ENCODE assay signal across 9 mouse cellular contexts in the genomic region with DNA sequence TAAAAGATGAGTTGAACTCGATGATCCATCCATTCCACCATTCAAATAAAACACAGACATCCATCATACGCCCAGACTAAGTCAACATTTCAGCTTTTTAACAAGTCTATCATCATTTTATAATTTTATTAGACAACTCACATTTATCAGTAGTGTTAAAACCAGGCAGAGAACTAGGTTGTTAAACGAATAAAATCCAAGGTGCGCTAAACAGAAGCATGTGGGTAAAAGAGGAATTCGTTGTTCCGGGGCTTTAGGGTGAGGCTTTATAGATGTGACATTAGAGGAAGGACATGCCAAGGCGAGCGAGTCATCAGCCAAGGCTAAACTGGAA. TPM values are rescaled to one million over a fixed set of nuclear protein-coding genes. Genes with fewer than 3 reads are reported as not detected.
DNase-seq lines count a peak whose midpoint lies in the region; ATAC-seq and TF ChIP-seq lines count a peak whose summit lies in the region.
"Had no signal": no experiment of that assay in that cellular context is flagged by ENCODE, and none has a peak within 500 bp of the region (broad histone marks: within the 10 kb centered on the region; RNA-seq: fewer than 3 reads in every experiment).

No protein-coding gene starts in this region.

- 0 out of 2 replicates have a peak overlapping the region, but pooled peaks have one; percentile 65 for H3K9ac ChIP-seq in heart, embryonic 12.5 days
- H3K9ac ChIP-seq in hindbrain, embryonic 12.5 days = 0 out of 2 replicates have a peak overlapping the region, but pooled peaks have one; percentile 49

- H3K27me3 ChIP-seq in heart, embryonic 12.5 days (replicated peaks) = 0 out of 2 replicates have a peak, but pooled peaks cover 5% of the 10 kb centered on the region
- no peaks in the 10 kb centered on the region for H3K27me3 ChIP-seq in G1E (ENCODE audit: insufficient read depth, low read length)
- peaks cover 13% of the 10 kb centered on the region for H3K27me3 ChIP-seq in hindbrain, embryonic 12.5 days
- peaks cover 12% of the 10 kb centered on the region for H3K27me3 ChIP-seq in megakaryocyte, embryonic 14.5 days (replicated peaks)

- peak overlapping the region; percentile 80; the same call in 1 of the 2 replicates for H3K27ac ChIP-seq in heart, embryonic 12.5 days (ENCODE audit: poor library complexity, severe bottlenecking)
- peak overlapping the region; percentile 92 for H3K27ac ChIP-seq in hindbrain, embryonic 12.5 days

- H3K4me1 ChIP-seq in heart, embryonic 12.5 days (replicated peaks) = no peaks in the 10 kb centered on the region
- H3K4me1 ChIP-seq in G1E (ENCODE audit: insufficient read depth, low read depth, low read length) = no peaks in the 10 kb centered on the region
- H3K4me1 ChIP-seq in hindbrain, embryonic 12.5 days = no peaks in the 10 kb centered on the region
- peaks cover 3% of the 10 kb centered on the region; the same call in 1 of the 2 replicates for H3K4me1 ChIP-seq in megakaryocyte, embryonic 14.5 days

- peak overlapping the region; percentile 66 for H3K4me2 ChIP-seq in heart, embryonic 12.5 days
- peak overlapping the region; percentile 52 for H3K4me2 ChIP-seq in hindbrain, embryonic 12.5 days (replicated peaks)

- 0 out of 2 replicates have a peak, but pooled peaks cover 8% of the 10 kb centered on the region for H3K9me3 ChIP-seq in heart, embryonic 12.5 days (replicated peaks)
- no peaks in the 10 kb centered on the region for H3K9me3 ChIP-seq in G1E (replicated peaks)
- no peaks in the 10 kb centered on the region for H3K9me3 ChIP-seq in hindbrain, embryonic 12.5 days (replicated peaks)
- H3K9me3 ChIP-seq in megakaryocyte, embryonic 14.5 days = peaks cover 8% of the 10 kb centered on the region

- ATAC-seq in heart, embryonic 12.5 days (ENCODE audit: insufficient number of reproducible peaks, low FRiP score) = no peak
- ATAC-seq in G1E (ENCODE audit: extremely low read depth, insufficient number of reproducible peaks, low FRiP score, poor library complexity, severe bottlenecking) = no peak
- ATAC-seq in hindbrain, embryonic 12.5 days (ENCODE audit: low FRiP score) = no peak

- peak overlapping the region; percentile 76 for H3K4me3 ChIP-seq in heart, embryonic 12.5 days
- peak overlapping the region; percentile 80 for H3K4me3 ChIP-seq in G1E (ENCODE audit: low read depth, low read length)
- peak overlapping the region; percentile 60 for H3K4me3 ChIP-seq in hindbrain, embryonic 12.5 days
- H3K4me3 ChIP-seq in megakaryocyte, embryonic 14.5 days (replicated peaks) = peak overlapping the region; percentile 95

- TF ChIP-seq CTCF in G1E (IDR thresholded peaks at IDR 0.05; ENCODE audit: low read depth, low read length) = no peak

- 20% methylated on average over 8 of the region's 8 CpGs for WGBS in heart, embryonic 12.5 days
- WGBS in hindbrain, embryonic 12.5 days = 22% methylated on average over 8 of the region's 8 CpGs

- DNase-seq in heart, adult 8-10 months (ENCODE audit: low spot score) = no peak
- no peak for DNase-seq in G1E (ENCODE audit: low spot score)
- DNase-seq in layer of hippocampus, adult 9-10 months (ENCODE audit: low spot score) = no peak
- DNase-seq in thymus, postnatal 14 days = no peak
- DNase-seq in frontal cortex, postnatal 14 days (ENCODE audit: low spot score in 2 of 2) = no peak
- DNase-seq: gastrocnemius, postnatal 25 days had no signal

- no peaks in the 10 kb centered on the region for H3K36me3 ChIP-seq in heart, embryonic 12.5 days
- no peaks in the 10 kb centered on the region for H3K36me3 ChIP-seq in G1E (replicated peaks)
- H3K36me3 ChIP-seq in hindbrain, embryonic 12.5 days = no peaks in the 10 kb centered on the region
- H3K36me3 ChIP-seq in megakaryocyte, embryonic 14.5 days (replicated peaks; ENCODE audit: low read length) = no peaks in the 10 kb centered on the region

RNA-seq across cellular contexts. Expression of a gene that starts 0.8 kb away (rescaled TPM):
- polyA plus RNA-seq in heart, embryonic 12.5 days (2016; fragmentation: Nextera tagmentation; extraction: Ambion mirVana) = 23.7 and 24.9 TPM in 2 replicates
- 10 to 100 TPM; 18.5 to 36.3 (median 27.2) TPM for total RNA-seq in heart, adult 8-10 months (2022)
- total RNA-seq in G1E (2014; fragmentation: Nextera tagmentation) (15.4 and 17.1 TPM in 2 replicates), G1E (2017) (20.6 and 21.0 TPM in 2 replicates)
- 5.7 and 7.5 TPM in 2 replicates for polyA plus RNA-seq in G1E (2012)
- polyA plus RNA-seq in hindbrain, embryonic 12.5 days (2016; fragmentation: Nextera tagmentation; extraction: Ambion mirVana) = 51.9 and 58.5 TPM in 2 replicates
- polyA plus RNA-seq in megakaryocyte, embryonic 14.5 days (2012; ENCODE audit: insufficient read depth, low replicate concordance) = 2.6 TPM in 1 of 2 replicates, not detected in the other

RNA-seq across cellular contexts. Expression of a gene that starts 50.5 kb away (rescaled TPM):
- 46.9 and 52.8 TPM in 2 replicates for polyA plus RNA-seq in heart, embryonic 12.5 days (2016; fragmentation: Nextera tagmentation; extraction: Ambion mirVana)
- 10 to 100 TPM in 3 of 4 experiments, 1 to 10 TPM in 1; 6.4 to 11.5 (median 11.1) TPM for total RNA-seq in heart, adult 8-10 months (2022)
- total RNA-seq in G1E (2014; fragmentation: Nextera tagmentation) (57.5 and 69.0 TPM in 2 replicates), G1E (2017) (28.2 and 43.6 TPM in 2 replicates)
- polyA plus RNA-seq in G1E (2012) = 31.9 and 32.0 TPM in 2 replicates
- polyA plus RNA-seq in hindbrain, embryonic 12.5 days (2016; fragmentation: Nextera tagmentation; extraction: Ambion mirVana) = 72.2 and 72.6 TPM in 2 replicates
- 8.8 and 38.4 TPM in 2 replicates for polyA plus RNA-seq in megakaryocyte, embryonic 14.5 days (2012; ENCODE audit: insufficient read depth, low replicate concordance)
